Mouse (Mus musculus) stomach, embryonic 14.5 days (tissue): ENCODE measurements around the gene Tagap. TPM values are rescaled to one million over a fixed set of nuclear protein-coding genes. Genes with fewer than 3 reads are reported as not detected.

Source experiments
- ATAC-seq: fragments of 200-750 bp; cut with Nextera tagmentation; 2 replicates; pipeline ENCODE4 v1.8.0; 2017; ENCODE audit warnings: low read depth, moderate TSS enrichment; ENCODE audit not compliant: insufficient number of reproducible peaks, insufficient read depth, low FRiP score
- H3K27ac ChIP-seq: fragments of 300-500 bp; sonication (generic); 2 replicates; pipeline ENCODE4 v1.5.1; 2014; ENCODE audit warnings: mild to moderate bottlenecking, low read length, moderate library complexity, mixed read lengths
- H3K27me3 ChIP-seq: fragments of 300-500 bp; sonication (generic); 2 replicates; pipeline ENCODE4 v1.6.1; 2014; ENCODE audit warnings: low read length, control low read depth, mixed read lengths; ENCODE audit not compliant: control insufficient read depth, insufficient read depth
- H3K36me3 ChIP-seq: fragments of 300-500 bp; sonication (generic); 2 replicates; pipeline ENCODE4 v1.6.1; 2014; ENCODE audit warnings: mild to moderate bottlenecking, control low read depth, low read length, moderate library complexity, mixed read lengths; ENCODE audit not compliant: control insufficient read depth, insufficient read depth
- H3K4me1 ChIP-seq: fragments of 300-500 bp; sonication (generic); 2 replicates; pipeline ENCODE4 v1.6.1; 2014; ENCODE audit warnings: low read length, control low read depth, mixed read lengths; ENCODE audit not compliant: control insufficient read depth, insufficient read depth
- H3K4me2 ChIP-seq: fragments of 300-500 bp; sonication (generic); replicated peaks from 2 replicates; pipeline ENCODE4 v1.6.1; 2014; ENCODE audit warnings: low read depth, low read length, control low read depth
- H3K4me3 ChIP-seq: fragments of 300-500 bp; sonication (generic); 2 replicates; pipeline ENCODE4 v1.5.1; 2014; ENCODE audit warnings: low read depth, low read length, control low read depth
- H3K9ac ChIP-seq: fragments of 300-500 bp; sonication (generic); replicated peaks from 2 replicates; pipeline ENCODE4 v1.6.1; 2014; ENCODE audit warnings: low read depth, mild to moderate bottlenecking, control low read depth, low read length, moderate library complexity, mixed read lengths
- H3K9me3 ChIP-seq: fragments of 300-500 bp; sonication (generic); 2 replicates; pipeline ENCODE4 v1.6.1; 2016; ENCODE audit warnings: low read depth, low read length, control low read depth; ENCODE audit not compliant: control insufficient read depth
- WGBS: fragments of 180-500 bp; shearing (Covaris S2); extraction: QIAGEN DNeasy Blood & Tissue Kit; methylation state at CpG from one replicate; pipeline ENCODE4 v1.1.7; 2014; 5-methylcytosine and 5-hydroxymethylcytosine counted together
- polyA plus RNA-seq: library from polyadenylated mRNA; unstranded; fragments of >200 nt; fragmentation: Nextera tagmentation; extraction: Ambion mirVana; gene quantifications from 2 replicates; pipeline ENCODE4 v1.2.1, GENCODE M21; 2014

Tagap gene
- polyA plus RNA-seq, 1 experiment from 2014 or later = 0.75 TPM

GRCm38 (mm10) chr17:7901536-7901935, 24.3 kb upstream of the Tagap start:
- Histone ChIP-seq H3K4me3 (no peak overlapping the region), H3K27ac (no peak overlapping the region), H3K4me1 (no peaks in the 10 kb centered on the region), H3K27me3 (no peaks in the 10 kb centered on the region), H3K4me2 (no peak overlapping the region), H3K9ac (no peak overlapping the region), H3K9me3 (no peaks in the 10 kb centered on the region), H3K36me3 (no peaks in the 10 kb centered on the region)
- WGBS = 86% methylated on average over 2 of the region's 2 CpGs
- ATAC-seq = no peak

- Histone ChIP-seq H3K9me3 (no peaks in the 10 kb centered on the region), H3K4me1 (no peaks in the 10 kb centered on the region), H3K27me3 (no peaks in the 10 kb centered on the region), H3K4me3 (no peak overlapping the region), H3K4me2 (no peak overlapping the region), H3K27ac (no peak overlapping the region), H3K36me3 (no peaks in the 10 kb centered on the region), H3K9ac (no peak overlapping the region)
- no peak for ATAC-seq
- 71% methylated on average over 3 of the region's 3 CpGs for WGBS
Measured at GRCm38 (mm10) chr17:7902362-7902761, 23.4 kb upstream of the Tagap start.

GRCm38 (mm10) chr17:7904992-7905391, 20.8 kb upstream of the Tagap start:
- Histone ChIP-seq H3K27ac (no peak overlapping the region), H3K27me3 (no peaks in the 10 kb centered on the region), H3K36me3 (no peaks in the 10 kb centered on the region), H3K4me3 (no peak overlapping the region), H3K9me3 (no peaks in the 10 kb centered on the region), H3K4me2 (no peak overlapping the region), H3K9ac (no peak overlapping the region), H3K4me1 (no peaks in the 10 kb centered on the region)
- no peak for ATAC-seq
- WGBS = 22% methylated on average over 2 of the region's 2 CpGs

- Histone ChIP-seq H3K9ac (no peak overlapping the region), H3K27me3 (no peaks in the 10 kb centered on the region), H3K27ac (no peak overlapping the region), H3K4me3 (no peak overlapping the region), H3K36me3 (no peaks in the 10 kb centered on the region), H3K4me2 (no peak overlapping the region), H3K9me3 (no peaks in the 10 kb centered on the region), H3K4me1 (no peaks in the 10 kb centered on the region)
- no peak for ATAC-seq
- WGBS = 40% methylated on average over 4 of the region's 4 CpGs
Measured at GRCm38 (mm10) chr17:7905936-7906685, 19.7 kb upstream of the Tagap start.

DNA sequence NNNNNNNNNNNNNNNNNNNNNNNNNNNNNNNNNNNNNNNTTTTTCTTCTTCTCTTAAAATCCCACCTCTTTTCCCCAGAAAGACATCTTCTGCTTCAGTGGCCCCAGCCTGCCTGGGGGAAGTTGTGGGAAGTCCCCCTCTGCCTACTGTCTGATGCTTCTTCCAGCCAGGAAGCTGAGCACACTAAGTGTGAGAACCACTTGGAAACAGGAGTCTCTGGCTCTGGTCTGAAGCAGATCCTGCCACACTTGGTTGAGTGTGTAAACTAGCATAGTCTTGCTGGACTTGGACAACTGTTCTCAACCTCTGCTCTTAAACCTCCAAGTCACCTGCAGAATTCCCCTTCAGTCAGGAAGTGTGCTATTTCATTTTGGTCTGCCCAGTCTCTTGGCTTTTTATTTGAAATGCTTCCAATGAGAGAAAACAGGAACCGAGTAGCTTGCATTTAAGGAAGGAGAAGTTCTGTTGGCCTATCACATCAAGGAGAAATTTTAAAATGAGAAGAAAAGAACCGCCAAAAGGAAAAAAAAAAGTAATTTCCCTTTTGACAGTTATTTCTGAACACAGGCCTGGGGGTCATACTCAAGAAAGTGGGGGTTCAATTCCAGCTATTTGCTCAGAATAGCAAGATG, 11.1 kb upstream of the Tagap start:
- Histone ChIP-seq H3K4me3 (no peak overlapping the region), H3K9ac (no peak overlapping the region), H3K9me3 (no peaks in the 10 kb centered on the region), H3K4me2 (no peak overlapping the region), H3K27ac (no peak overlapping the region), H3K27me3 (no peaks in the 10 kb centered on the region), H3K4me1 (no peaks in the 10 kb centered on the region), H3K36me3 (no peaks in the 10 kb centered on the region)
- 76% methylated on average over 2 of the region's 2 CpGs for WGBS
- no peak for ATAC-seq

DNA sequence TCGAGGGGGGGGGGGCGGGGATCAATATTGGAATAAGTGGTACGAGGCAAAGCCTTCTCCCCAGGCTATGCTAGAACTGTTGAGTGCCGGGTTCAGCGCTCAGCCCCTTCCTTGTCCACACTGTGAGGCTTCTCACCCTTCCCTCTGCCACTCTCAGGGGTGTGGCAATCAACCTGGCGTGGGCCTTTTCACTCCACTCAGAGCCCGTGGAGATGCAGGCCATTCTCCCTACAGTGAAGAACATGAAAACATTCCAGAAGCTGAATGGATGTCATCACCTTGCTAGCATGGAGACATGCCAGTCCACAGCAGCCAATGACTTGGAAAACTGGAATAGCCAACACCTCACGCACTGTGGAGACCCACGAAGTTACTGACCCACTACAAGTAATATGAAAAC, 10.0 kb upstream of the Tagap start:
- no peak overlapping the region for H3K4me2 ChIP-seq
- no peak for ATAC-seq
- H3K27me3 ChIP-seq = no peaks in the 10 kb centered on the region
- H3K27ac ChIP-seq = no peak overlapping the region
- no peaks in the 10 kb centered on the region for H3K36me3 ChIP-seq
- no peaks in the 10 kb centered on the region for H3K4me1 ChIP-seq
- H3K4me3 ChIP-seq = no peak overlapping the region
- 81% methylated on average over 9 of the region's 9 CpGs for WGBS
- H3K9me3 ChIP-seq = no peaks in the 10 kb centered on the region
- H3K9ac ChIP-seq = no peak overlapping the region

- Histone ChIP-seq H3K9ac (no peak overlapping the region), H3K27me3 (no peaks in the 10 kb centered on the region), H3K9me3 (no peaks in the 10 kb centered on the region), H3K27ac (no peak overlapping the region), H3K4me2 (no peak overlapping the region), H3K36me3 (no peaks in the 10 kb centered on the region), H3K4me3 (no peak overlapping the region), H3K4me1 (no peaks in the 10 kb centered on the region)
- no peak for ATAC-seq
- 66% methylated on average over 12 of the region's 12 CpGs for WGBS
Measured at GRCm38 (mm10) chr17:7916782-7917574, 8.8 kb upstream of the Tagap start.

GRCm38 (mm10) chr17:7918355-7918754, 7.4 kb upstream of the Tagap start:
- no peaks in the 10 kb centered on the region for H3K9me3 ChIP-seq
- H3K27me3 ChIP-seq = no peaks in the 10 kb centered on the region
- no peak for ATAC-seq
- no peak overlapping the region for H3K9ac ChIP-seq
- no peaks in the 10 kb centered on the region for H3K4me1 ChIP-seq
- H3K4me3 ChIP-seq = no peak overlapping the region
- no peaks in the 10 kb centered on the region for H3K36me3 ChIP-seq
- WGBS = 71% methylated on average over 2 of the region's 2 CpGs
- no peak overlapping the region for H3K4me2 ChIP-seq
- H3K27ac ChIP-seq = no peak overlapping the region
